Mouse (Mus musculus) lung, postnatal 0 days (tissue): ENCODE measurements around the gene Cx3cl1. TPM values are rescaled to one million over a fixed set of nuclear protein-coding genes. Genes with fewer than 3 reads are reported as not detected.

Source experiments
- ATAC-seq: fragments of 200-750 bp; cut with Nextera tagmentation; 2 replicates; pipeline ENCODE4 v1.8.0; 2017; ENCODE audit warnings: moderate library complexity
- DNase-seq: peaks from one replicate; pipeline ENCODE4 v3.0.0-alpha.2; 2016; ENCODE audit warnings: low spot score
- H3K27ac ChIP-seq: fragments of 300-500 bp; sonication (generic); 2 replicates; pipeline ENCODE4 v1.5.1; 2014; ENCODE audit warnings: antibody characterized with exemption, mild to moderate bottlenecking, low read length, mixed read lengths
- H3K27me3 ChIP-seq: fragments of 300-500 bp; sonication (generic); replicated peaks from 2 replicates; pipeline ENCODE4 v1.6.1; 2014; ENCODE audit warnings: low read length, mixed read lengths; ENCODE audit not compliant: insufficient read depth
- H3K36me3 ChIP-seq: fragments of 300-500 bp; sonication (generic); 2 replicates; pipeline ENCODE4 v1.6.1; 2014; ENCODE audit warnings: low read length, mixed read lengths; ENCODE audit not compliant: insufficient read depth
- H3K4me1 ChIP-seq: fragments of 300-500 bp; sonication (generic); 2 replicates; pipeline ENCODE4 v1.6.1; 2014; ENCODE audit warnings: antibody characterized with exemption, low read depth, low read length, mixed read lengths; ENCODE audit not compliant: insufficient read depth
- H3K4me2 ChIP-seq: fragments of 300-500 bp; sonication (generic); replicated peaks from 2 replicates; pipeline ENCODE4 v1.6.1; 2014; ENCODE audit warnings: low read depth, mild to moderate bottlenecking, low read length, moderate library complexity, mixed read lengths
- H3K4me3 ChIP-seq: fragments of 300-500 bp; sonication (generic); 2 replicates; pipeline ENCODE4 v1.5.1; 2014; ENCODE audit warnings: low read depth, low read length
- H3K9ac ChIP-seq: fragments of 300-500 bp; sonication (generic); replicated peaks from 2 replicates; pipeline ENCODE4 v1.6.1; 2014; ENCODE audit warnings: low read depth, mild to moderate bottlenecking
- H3K9me3 ChIP-seq: fragments of 300-500 bp; sonication (generic); 2 replicates; pipeline ENCODE4 v1.6.1; 2016; ENCODE audit warnings: low read length, mixed read lengths
- CTCF ChIP-seq: IDR thresholded peaks from 2 replicates; pipeline ENCODE4 v1.5.1; 2016; ENCODE audit warnings: antibody characterized with exemption, mild to moderate bottlenecking
- EP300 ChIP-seq: IDR thresholded peaks from 2 replicates; pipeline ENCODE4 v1.6.1; 2016; ENCODE audit warnings: antibody characterized with exemption, mild to moderate bottlenecking, control low read depth
- WGBS: fragments of 180-500 bp; shearing (Covaris S2); extraction: QIAGEN DNeasy Blood & Tissue Kit; methylation state at CpG from one replicate; pipeline ENCODE4 v1.1.7; 2014; 5-methylcytosine and 5-hydroxymethylcytosine counted together
- polyA plus RNA-seq: library from polyadenylated mRNA; unstranded; fragments of >200 nt; fragmentation: Nextera tagmentation; extraction: Ambion mirVana; gene quantifications from 2 replicates; pipeline ENCODE4 v1.2.1, GENCODE M21; 2015

Gene Cx3cl1
- polyA plus RNA-seq, 1 experiment from 2014 or later, result 8.3 TPM

DNA sequence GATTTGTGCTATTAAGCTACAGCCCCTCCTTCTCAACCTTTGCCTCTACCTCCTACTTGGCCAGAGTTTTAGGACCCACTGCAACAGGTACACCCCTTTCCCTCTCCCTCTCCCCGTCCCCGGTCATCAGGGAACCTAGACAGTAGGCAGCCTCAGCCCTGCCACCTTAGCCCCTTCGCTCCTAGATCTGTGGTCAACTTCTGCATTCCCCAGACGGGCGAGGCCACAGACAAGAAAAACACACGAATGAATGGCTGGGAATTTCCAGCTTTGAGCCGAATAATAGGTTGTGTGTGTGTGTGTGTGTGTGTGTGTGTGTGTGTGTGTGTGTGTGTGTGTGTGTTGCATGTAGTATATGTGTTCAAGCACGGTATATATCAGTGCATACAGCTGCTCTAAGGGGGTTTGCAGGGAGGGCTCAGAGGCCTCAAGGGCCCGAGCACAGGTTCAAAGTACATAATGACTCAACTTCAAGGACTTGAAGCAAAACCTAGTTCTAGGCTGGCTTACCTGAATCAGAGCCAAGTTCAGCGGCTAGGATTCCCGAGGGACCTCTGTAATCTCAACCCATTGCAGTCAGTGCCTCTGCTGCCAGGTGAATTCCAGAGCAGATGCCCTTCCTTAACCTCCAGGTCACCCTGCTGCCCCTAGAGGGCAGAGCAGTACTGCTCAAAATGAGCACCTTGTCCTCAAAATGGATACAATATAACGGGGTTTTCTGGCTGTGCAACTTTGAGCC lies 13.6 kb downstream of the Cx3cl1 start:
- peak; percentile 91 for DNase-seq

DNA sequence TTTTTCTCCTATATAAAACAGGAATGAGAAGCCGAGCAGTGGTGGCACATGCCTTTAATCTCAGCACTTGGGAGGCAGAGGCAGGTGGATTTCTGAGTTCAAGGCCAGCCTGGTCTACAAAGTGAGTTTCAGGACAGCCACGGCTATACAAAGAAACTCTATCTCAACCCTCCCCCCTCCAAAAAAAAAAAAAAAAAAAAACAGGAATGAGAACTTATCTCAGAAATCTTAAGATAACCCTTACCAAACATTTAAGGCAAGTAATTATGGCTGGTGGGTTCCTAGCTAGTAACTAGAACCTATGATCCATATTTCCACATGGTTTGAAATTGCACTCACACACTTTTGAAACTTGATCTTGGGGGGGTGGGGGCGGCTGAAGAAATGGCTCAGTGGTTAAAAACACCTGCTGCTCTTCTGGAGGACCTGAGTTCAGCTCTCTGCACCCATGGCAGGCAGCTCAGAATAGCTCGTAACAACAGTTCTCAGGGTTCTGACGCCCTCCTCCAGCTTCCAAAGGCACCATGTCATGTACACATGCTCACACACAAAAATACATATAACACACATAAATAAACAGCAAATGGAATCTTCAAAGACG lies 14.3 kb downstream of the Cx3cl1 start:
- H3K27me3 ChIP-seq, result no peaks in the 10 kb centered on the region
- ATAC-seq, result no peak
- H3K9me3 ChIP-seq, result no peaks in the 10 kb centered on the region
- H3K36me3 ChIP-seq, result no peaks in the 10 kb centered on the region
- no peak overlapping the region for H3K4me2 ChIP-seq
- no peak overlapping the region for H3K9ac ChIP-seq
- peaks cover 10% of the 10 kb centered on the region for H3K4me1 ChIP-seq
- 60% methylated on average over 6 of the region's 6 CpGs for WGBS
- DNase-seq, result no peak
- H3K4me3 ChIP-seq, result no peak overlapping the region
- no peak overlapping the region for H3K27ac ChIP-seq
- TF ChIP-seq EP300 (no peak), CTCF (no peak)

More for the DNA sequence above, 13.6 kb downstream of the Cx3cl1 start:
- Histone ChIP-seq H3K4me2 (no peak overlapping the region), H3K4me3 (no peak overlapping the region), H3K36me3 (no peaks in the 10 kb centered on the region), H3K27me3 (no peaks in the 10 kb centered on the region), H3K9me3 (no peaks in the 10 kb centered on the region), H3K27ac (peak overlapping the region; percentile 75), H3K9ac (no peak overlapping the region), H3K4me1 (peaks cover 10% of the 10 kb centered on the region)
- ATAC-seq, result peak; percentile 79
- WGBS, result 37% methylated on average over 12 of the region's 12 CpGs
- TF ChIP-seq EP300, result no peak
- TF ChIP-seq CTCF, result peak; percentile 74

DNA sequence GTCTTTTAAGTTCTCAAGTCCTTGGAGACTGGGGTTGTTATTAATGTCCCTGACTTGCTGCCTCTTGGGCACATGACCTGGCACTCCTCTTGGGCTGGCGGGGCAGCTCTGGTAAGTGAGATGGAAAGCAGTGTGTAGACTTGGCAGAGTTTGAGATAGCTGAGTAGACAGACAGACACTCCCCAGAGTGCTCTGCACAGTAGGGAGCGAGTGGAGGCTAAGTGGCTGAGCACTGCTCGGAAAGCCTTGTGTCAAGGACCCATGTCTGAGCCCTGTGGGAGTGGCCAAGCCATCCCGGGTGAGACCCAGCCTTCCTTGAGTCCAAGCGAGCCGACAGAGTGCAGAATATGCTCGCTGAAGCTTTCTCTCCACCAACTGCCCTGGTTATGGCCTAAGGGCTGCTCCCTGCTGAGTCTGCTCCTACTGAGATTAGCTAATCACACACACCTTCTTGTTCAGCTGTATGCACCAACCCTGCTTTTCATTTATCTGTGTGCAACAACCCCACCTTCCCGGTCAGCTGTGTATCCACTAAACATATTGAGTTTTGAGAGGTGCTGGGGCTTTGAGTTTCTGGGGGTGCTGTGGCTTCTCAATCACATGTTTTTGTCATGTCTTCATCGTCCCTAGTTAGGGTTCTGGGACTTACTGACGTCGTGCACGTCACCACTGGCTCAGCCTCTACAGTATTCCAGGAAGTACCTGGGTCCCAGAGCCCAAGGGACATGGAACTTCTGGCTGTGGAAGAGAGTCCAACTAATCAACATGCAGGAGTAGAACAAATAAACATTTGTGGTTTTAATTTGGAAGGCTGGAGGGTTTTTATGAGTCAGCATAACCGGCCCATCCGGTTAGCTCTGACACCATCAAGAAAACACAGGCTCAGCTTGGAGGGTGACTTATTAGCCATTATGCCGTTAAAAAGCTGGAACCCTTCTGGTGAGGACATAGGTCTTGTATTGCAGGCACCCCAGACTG lies 16.0 kb downstream of the Cx3cl1 start:
- H3K9me3 ChIP-seq, result no peaks in the 10 kb centered on the region
- H3K36me3 ChIP-seq, result no peaks in the 10 kb centered on the region
- peak; percentile 73 for DNase-seq
- peak; percentile 82 for ATAC-seq
- TF ChIP-seq CTCF (no peak), EP300 (peak; percentile 61)
- 47% methylated on average over 15 of the region's 15 CpGs for WGBS
- H3K27me3 ChIP-seq, result no peaks in the 10 kb centered on the region
- no peak overlapping the region for H3K9ac ChIP-seq
- H3K27ac ChIP-seq, result peak overlapping the region; percentile 55
- H3K4me3 ChIP-seq, result no peak overlapping the region
- H3K4me2 ChIP-seq, result no peak overlapping the region; the same call in 1 of the 2 replicates
- peaks cover 5% of the 10 kb centered on the region for H3K4me1 ChIP-seq

DNA sequence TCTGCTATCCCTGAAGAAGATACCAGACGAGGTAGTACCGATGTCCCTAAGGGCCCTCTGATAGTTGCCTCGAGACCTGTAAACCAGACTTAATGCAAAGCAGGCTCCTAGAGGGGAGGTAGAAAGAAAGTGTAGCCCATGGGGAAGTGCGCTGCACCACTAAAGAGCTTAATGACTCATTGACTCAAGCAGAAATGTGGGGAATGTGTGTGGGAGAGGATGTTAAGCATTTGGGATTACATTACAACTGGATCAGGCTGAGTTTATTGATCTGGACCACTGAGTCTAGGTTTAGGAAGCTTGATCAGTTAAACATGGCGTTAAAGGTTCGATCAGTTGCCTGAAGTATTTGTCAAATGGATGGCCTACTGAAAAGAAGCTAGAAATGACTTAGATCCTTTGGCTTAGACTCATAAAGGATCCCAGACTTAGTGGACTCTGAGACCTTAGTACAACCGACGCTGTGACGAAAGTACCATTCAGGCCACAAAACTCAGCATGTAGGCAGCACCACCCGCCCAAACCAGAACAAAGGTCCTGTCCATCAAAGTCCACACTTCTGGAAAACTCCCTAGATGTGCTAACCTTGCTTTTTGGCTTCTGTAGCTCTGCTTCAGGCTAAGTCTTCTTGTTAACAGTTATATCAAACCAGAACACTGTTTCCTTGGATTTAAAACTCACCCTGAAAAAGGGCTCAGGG lies 17.6 kb downstream of the Cx3cl1 start:
- Histone ChIP-seq H3K4me3 (no peak overlapping the region), H3K27me3 (no peaks in the 10 kb centered on the region), H3K36me3 (no peaks in the 10 kb centered on the region), H3K9ac (no peak overlapping the region), H3K27ac (no peak overlapping the region), H3K9me3 (no peaks in the 10 kb centered on the region), H3K4me1 (peaks cover 5% of the 10 kb centered on the region), H3K4me2 (no peak overlapping the region)
- WGBS, result 84% methylated on average over 10 of the region's 10 CpGs
- ATAC-seq, result no peak
- DNase-seq, result no peak
- TF ChIP-seq CTCF (no peak), EP300 (no peak)

DNA sequence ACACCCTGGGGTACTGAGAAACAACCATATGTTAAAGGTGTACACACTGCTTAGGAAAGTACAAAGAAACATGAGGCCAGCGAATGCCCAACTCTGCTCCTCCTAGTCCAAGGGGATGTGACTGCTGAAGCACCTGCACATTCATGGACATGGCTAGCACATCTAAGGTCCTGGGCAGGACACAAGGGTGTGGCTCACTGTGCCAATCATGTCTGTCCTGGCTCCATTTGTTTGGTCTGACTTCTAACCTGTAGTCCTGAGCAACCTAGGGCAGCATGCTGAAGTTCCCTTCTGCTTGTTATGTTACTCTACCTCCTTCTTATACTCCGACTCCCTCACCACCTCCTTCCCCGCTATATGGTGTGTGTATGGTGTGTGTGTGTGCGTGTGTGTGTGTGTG lies 22.6 kb downstream of the Cx3cl1 start:
- no peaks in the 10 kb centered on the region for H3K36me3 ChIP-seq
- 94% methylated on average over 4 of the region's 4 CpGs for WGBS
- no peaks in the 10 kb centered on the region for H3K27me3 ChIP-seq
- ATAC-seq (no peak), DNase-seq (no peak)
- H3K4me3 ChIP-seq, result no peak overlapping the region
- H3K9me3 ChIP-seq, result no peaks in the 10 kb centered on the region
- no peak overlapping the region for H3K27ac ChIP-seq
- H3K4me2 ChIP-seq, result no peak overlapping the region
- H3K4me1 ChIP-seq, result no peaks in the 10 kb centered on the region
- no peak for TF ChIP-seq CTCF
- TF ChIP-seq EP300, result no peak
- no peak overlapping the region for H3K9ac ChIP-seq
